Mouse (Mus musculus) hindbrain, postnatal 0 days (tissue): ENCODE data around the gene Prex1. TPM values are rescaled to one million over a fixed set of nuclear protein-coding genes. Genes with fewer than 3 reads are reported as not detected.

ENCODE experiments used
- ATAC-seq: fragments of 200-750 bp; cut with Nextera tagmentation; 2 replicates; pipeline ENCODE4 v1.8.0; 2017; ENCODE audit warnings: mild to moderate bottlenecking, moderate TSS enrichment, moderate library complexity
- DNase-seq: peaks from one replicate; pipeline ENCODE4 v3.0.0-alpha.2; 2015; ENCODE audit warnings: low spot score
- H3K27ac ChIP-seq: fragments of 300-500 bp; sonication (generic); 2 replicates; pipeline ENCODE4 v1.5.1; 2014; ENCODE audit warnings: mild to moderate bottlenecking
- H3K27me3 ChIP-seq: fragments of 300-500 bp; sonication (generic); 2 replicates; pipeline ENCODE4 v1.6.1; 2014; ENCODE audit warnings: low read length, mixed read lengths; ENCODE audit not compliant: insufficient read depth
- H3K36me3 ChIP-seq: fragments of 300-500 bp; sonication (generic); 2 replicates; pipeline ENCODE4 v1.6.1; 2014; ENCODE audit warnings: low read length, mixed read lengths; ENCODE audit not compliant: insufficient read depth
- H3K4me1 ChIP-seq: fragments of 300-500 bp; sonication (generic); 2 replicates; pipeline ENCODE4 v1.6.1; 2014; ENCODE audit warnings: antibody characterized with exemption, low read length, mixed read lengths; ENCODE audit not compliant: insufficient read depth
- H3K4me2 ChIP-seq: fragments of 300-500 bp; sonication (generic); 2 replicates; pipeline ENCODE4 v1.6.1; 2014; ENCODE audit warnings: low read depth, mild to moderate bottlenecking, low read length, moderate library complexity, mixed read lengths
- H3K4me3 ChIP-seq: fragments of 300-500 bp; sonication (generic); 2 replicates; pipeline ENCODE4 v1.5.1; 2014; ENCODE audit warnings: low read length
- H3K9ac ChIP-seq: fragments of 300-500 bp; sonication (generic); replicated peaks from 2 replicates; pipeline ENCODE4 v1.6.1; 2014; ENCODE audit warnings: mild to moderate bottlenecking, low read length, moderate library complexity, mixed read lengths
- H3K9me3 ChIP-seq: fragments of 300-500 bp; sonication (generic); 2 replicates; pipeline ENCODE4 v1.6.1; 2016; ENCODE audit warnings: low read length, mixed read lengths
- CTCF ChIP-seq: IDR thresholded peaks from 2 replicates; pipeline ENCODE4 v1.5.1; 2016; ENCODE audit warnings: antibody characterized with exemption, control low read depth, low read depth
- WGBS: fragments of 180-500 bp; shearing (Covaris S2); extraction: QIAGEN DNeasy Blood & Tissue Kit; methylation state at CpG from one replicate; pipeline ENCODE4 v1.1.7; 2014; 5-methylcytosine and 5-hydroxymethylcytosine counted together
- polyA plus RNA-seq: library from polyadenylated mRNA; unstranded; fragments of >200 nt; fragmentation: Nextera tagmentation; extraction: Ambion mirVana; gene quantifications from 2 replicates; pipeline ENCODE4 v1.2.1, GENCODE M21; 2015
- total RNA-seq: library from RNA; depleted of rRNA; stranded (reverse); fragments of >200 nt; gene quantifications from 2 replicates; pipeline ENCODE4 v1.2.3, GENCODE M21; 2014

The Prex1 gene
- total and polyA plus RNA-seq, 2 experiments from 2014 or later: 24.2 to 63.2 TPM

DNA sequence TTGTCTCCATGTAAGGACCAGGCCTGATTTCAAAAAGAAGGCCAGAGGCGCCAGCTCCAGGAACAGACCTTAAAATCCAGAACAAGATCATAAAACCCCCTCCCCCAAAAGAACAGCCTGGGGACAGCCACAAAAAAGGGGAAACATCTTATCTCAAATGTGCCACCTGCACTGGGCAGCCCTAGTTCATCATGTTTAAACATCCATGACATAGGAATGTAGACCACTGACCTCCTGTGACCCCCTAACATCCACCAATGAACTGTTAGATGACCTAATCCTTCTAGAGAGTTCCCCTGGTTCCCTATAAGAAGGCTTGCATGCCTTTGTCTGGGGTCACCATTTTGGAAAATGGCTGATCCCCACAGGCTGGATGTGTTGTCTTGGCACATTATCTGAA, 173.4 kb downstream of the Prex1 start:
- Histone ChIP-seq H3K4me2 (no peak overlapping the region), H3K9me3 (no peaks in the 10 kb centered on the region), H3K4me1 (peaks cover 8% of the 10 kb centered on the region; the same call in 1 of the 2 replicates), H3K27me3 (no peaks in the 10 kb centered on the region), H3K27ac (no peak overlapping the region), H3K9ac (no peak overlapping the region), H3K4me3 (no peak overlapping the region), H3K36me3 (no peaks in the 10 kb centered on the region)
- WGBS: 100% methylated on average over 1 of the region's 1 CpGs
- no peak for ATAC-seq
- no peak for DNase-seq
- no peak for TF ChIP-seq CTCF

- no peak for TF ChIP-seq CTCF
These were observed 176.7 kb downstream of the Prex1 start for GRCm38 (mm10) chr2:166536896-166537295.

GRCm38 (mm10) chr2:166535519-166535918, 178.1 kb downstream of the Prex1 start:
- no peak overlapping the region for H3K9ac ChIP-seq
- H3K9me3 ChIP-seq: no peaks in the 10 kb centered on the region
- ATAC-seq (no peak), DNase-seq (no peak)
- no peak overlapping the region for H3K27ac ChIP-seq
- H3K4me2 ChIP-seq: no peak overlapping the region
- no peaks in the 10 kb centered on the region for H3K4me1 ChIP-seq
- no peaks in the 10 kb centered on the region for H3K36me3 ChIP-seq
- 86% methylated on average over 11 of the region's 11 CpGs for WGBS
- TF ChIP-seq CTCF: no peak
- no peaks in the 10 kb centered on the region for H3K27me3 ChIP-seq
- H3K4me3 ChIP-seq: no peak overlapping the region

More at GRCm38 (mm10) chr2:166536896-166537295, 176.7 kb downstream of the Prex1 start:
- Histone ChIP-seq H3K36me3 (no peaks in the 10 kb centered on the region), H3K4me3 (no peak overlapping the region), H3K9me3 (no peaks in the 10 kb centered on the region), H3K9ac (no peak overlapping the region), H3K4me2 (no peak overlapping the region), H3K4me1 (peaks cover 8% of the 10 kb centered on the region; the same call in 1 of the 2 replicates), H3K27ac (no peak overlapping the region), H3K27me3 (no peaks in the 10 kb centered on the region)
- DNase-seq (no peak), ATAC-seq (no peak)
- 94% methylated on average over 3 of the region's 3 CpGs for WGBS

DNA sequence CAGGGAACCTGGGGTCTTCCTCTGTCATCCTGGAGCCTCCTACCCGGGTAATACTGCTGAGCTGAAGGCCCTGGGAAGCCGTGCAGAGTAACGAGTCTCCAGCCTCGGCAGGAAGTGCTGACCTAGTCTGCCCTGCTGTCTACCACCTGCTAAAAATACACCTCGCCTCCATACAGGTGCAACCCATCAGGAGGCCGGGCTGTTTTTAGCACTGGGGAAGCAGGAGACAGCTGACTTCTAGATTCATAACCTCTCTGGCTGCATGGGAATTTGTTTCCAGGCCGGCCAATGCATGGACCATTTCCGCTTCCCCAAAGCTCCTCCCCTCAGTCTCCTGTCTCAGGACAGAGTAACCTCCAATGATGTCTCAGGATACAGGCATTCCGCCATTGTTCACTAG, 187.4 kb downstream of the Prex1 start:
- Histone ChIP-seq H3K4me2 (no peak overlapping the region), H3K27ac (no peak overlapping the region), H3K9me3 (0 out of 2 replicates have a peak, but pooled peaks cover 4% of the 10 kb centered on the region), H3K4me1 (peaks cover 3% of the 10 kb centered on the region; the same call in 1 of the 2 replicates), H3K27me3 (no peaks in the 10 kb centered on the region), H3K9ac (no peak overlapping the region), H3K4me3 (no peak overlapping the region), H3K36me3 (no peaks in the 10 kb centered on the region)
- DNase-seq (no peak), ATAC-seq (no peak)
- WGBS: 88% methylated on average over 9 of the region's 9 CpGs
- no peak for TF ChIP-seq CTCF

DNA sequence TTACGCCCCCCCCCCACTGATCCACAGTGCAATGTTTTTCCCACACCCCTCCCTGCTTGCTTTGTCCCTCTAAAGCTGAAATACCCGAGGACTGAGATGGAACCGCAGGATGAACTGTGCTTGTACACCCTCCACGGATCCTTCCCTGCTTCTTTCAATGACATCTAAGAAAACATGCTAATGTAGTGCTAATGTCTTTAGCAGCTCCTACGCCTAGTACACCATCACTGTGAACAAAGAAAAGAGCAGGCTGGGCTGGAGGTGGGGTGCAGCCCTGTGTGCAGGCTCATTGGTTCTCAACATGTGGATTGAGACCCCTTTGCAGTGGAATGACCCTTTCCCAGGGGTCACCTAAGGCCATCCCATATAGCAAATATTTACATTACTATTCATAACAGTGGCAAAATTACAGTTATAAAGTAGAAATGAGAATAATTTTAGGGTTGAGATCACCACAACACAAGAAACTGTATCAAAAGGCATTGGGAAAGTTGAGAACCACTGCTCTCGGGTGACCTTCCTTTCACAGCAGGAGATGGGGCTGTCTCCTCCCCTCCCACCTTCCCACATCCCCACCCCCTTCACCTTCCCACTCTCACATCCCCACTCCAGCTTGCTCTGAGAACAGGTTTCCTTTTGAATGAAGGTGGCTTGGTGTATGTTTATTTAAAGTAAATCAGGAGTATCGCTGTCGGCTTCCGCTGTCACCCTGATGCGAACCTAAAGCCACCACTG, 190.3 kb downstream of the Prex1 start:
- Histone ChIP-seq H3K27me3 (peaks cover 3% of the 10 kb centered on the region; the same call in 1 of the 2 replicates), H3K27ac (no peak overlapping the region), H3K4me3 (no peak overlapping the region), H3K9ac (no peak overlapping the region), H3K4me1 (peaks cover 3% of the 10 kb centered on the region; the same call in 1 of the 2 replicates), H3K9me3 (no peaks in the 10 kb centered on the region), H3K36me3 (no peaks in the 10 kb centered on the region), H3K4me2 (no peak overlapping the region)
- no peak for TF ChIP-seq CTCF
- DNase-seq (no peak), ATAC-seq (no peak)
- 74% methylated on average over 10 of the region's 10 CpGs for WGBS

DNA sequence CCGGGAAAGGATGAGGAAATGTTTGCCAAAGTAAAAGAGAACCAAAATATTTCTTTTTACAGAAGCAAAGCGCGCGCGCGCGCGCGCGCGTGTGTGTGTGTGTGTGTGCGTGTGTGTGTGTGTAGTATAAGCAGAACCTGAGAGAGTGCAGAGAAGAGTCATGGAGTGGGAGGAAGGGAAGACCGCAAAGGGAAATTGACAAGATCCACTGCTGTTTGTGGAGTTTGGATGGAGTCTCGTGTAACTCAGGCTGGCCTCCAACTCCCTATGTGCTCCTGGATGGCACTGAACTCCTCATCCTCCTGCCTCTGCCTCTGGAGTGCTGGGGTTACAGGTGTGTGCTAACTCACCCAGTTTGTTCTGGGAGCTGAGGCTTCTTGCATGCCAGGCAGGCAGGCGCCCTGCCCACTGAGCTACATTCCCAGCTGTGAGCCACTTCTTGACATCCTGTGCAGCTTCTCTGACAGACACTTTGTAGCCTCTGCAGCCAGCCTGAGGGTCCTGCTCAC, 191.0 kb downstream of the Prex1 start:
- 0 out of 2 replicates have a peak, but pooled peaks have one; percentile 36 for ATAC-seq
- 79% methylated on average over 15 of the region's 15 CpGs for WGBS
- H3K4me1 ChIP-seq: peaks cover 3% of the 10 kb centered on the region; the same call in 1 of the 2 replicates
- no peak overlapping the region for H3K4me2 ChIP-seq
- H3K36me3 ChIP-seq: no peaks in the 10 kb centered on the region
- no peaks in the 10 kb centered on the region for H3K9me3 ChIP-seq
- no peak for TF ChIP-seq CTCF
- DNase-seq: no peak
- H3K4me3 ChIP-seq: no peak overlapping the region
- H3K27me3 ChIP-seq: peaks cover 5% of the 10 kb centered on the region; the same call in 1 of the 2 replicates
- no peak overlapping the region for H3K9ac ChIP-seq
- 0 out of 2 replicates have a peak overlapping the region, but pooled peaks have one; percentile 15 for H3K27ac ChIP-seq
